Mouse (Mus musculus) forebrain, embryonic 16.5 days (tissue): ENCODE measurements at regions not wholly inside any gene's neighbourhood (a gene's known extent, or its start where the extent isn't known, plus 50 kb on each side); places are given as distances from the start of the nearest gene placed in this dataset.

ENCODE experiments used
- ATAC-seq: fragments of 200-750 bp; cut with Nextera tagmentation; 2 replicates; pipeline ENCODE4 v1.8.0; 2017; ENCODE audit warnings: mild to moderate bottlenecking, moderate library complexity
- H3K27ac ChIP-seq: fragments of 300-500 bp; sonication (generic); 2 replicates; pipeline ENCODE4 v1.5.1; 2014; ENCODE audit warnings: low read length, control low read depth
- H3K27me3 ChIP-seq: fragments of 300-500 bp; sonication (generic); replicated peaks from 2 replicates; pipeline ENCODE4 v1.6.1; 2014; ENCODE audit warnings: low read length; ENCODE audit not compliant: control insufficient read depth, insufficient read depth
- H3K36me3 ChIP-seq: fragments of 300-500 bp; sonication (generic); 2 replicates; pipeline ENCODE4 v1.6.1; 2014; ENCODE audit not compliant: control insufficient read depth, insufficient read depth
- H3K4me1 ChIP-seq: fragments of 300-500 bp; sonication (generic); replicated peaks from 2 replicates; pipeline ENCODE4 v1.6.1; 2014; ENCODE audit warnings: low read length; ENCODE audit not compliant: control insufficient read depth, insufficient read depth
- H3K4me2 ChIP-seq: fragments of 300-500 bp; sonication (generic); 2 replicates; pipeline ENCODE4 v1.6.1; 2014; ENCODE audit warnings: mild to moderate bottlenecking, low read length, control low read depth
- H3K4me3 ChIP-seq: fragments of 300-500 bp; sonication (generic); replicated peaks from 2 replicates; pipeline ENCODE4 v1.5.1; 2014; ENCODE audit warnings: mild to moderate bottlenecking, low read length, control low read depth
- H3K9ac ChIP-seq: fragments of 300-500 bp; sonication (generic); replicated peaks from 2 replicates; pipeline ENCODE4 v1.6.1; 2014; ENCODE audit warnings: low read depth, low read length, control low read depth
- H3K9me3 ChIP-seq: fragments of 300-500 bp; sonication (generic); 2 replicates; pipeline ENCODE4 v1.6.1; 2016; ENCODE audit warnings: low read length; ENCODE audit not compliant: control insufficient read depth
- WGBS: fragments of 180-500 bp; shearing (Covaris S2); extraction: QIAGEN DNeasy Blood & Tissue Kit; methylation state at CpG from one replicate; pipeline ENCODE4 v1.1.7; 2014; 5-methylcytosine and 5-hydroxymethylcytosine counted together

- Histone ChIP-seq H3K4me1 (no peaks in the 10 kb centered on the region), H3K36me3 (no peaks in the 10 kb centered on the region), H3K4me2 (no peak overlapping the region), H3K27ac (no peak overlapping the region), H3K9me3 (no peaks in the 10 kb centered on the region), H3K27me3 (no peaks in the 10 kb centered on the region), H3K4me3 (no peak overlapping the region), H3K9ac (no peak overlapping the region)
- ATAC-seq: no peak
- 52% methylated on average over 3 of the region's 3 CpGs for WGBS
These were observed 872.6 kb downstream of the Sorcs1 start for GRCm38 (mm10) chr19:49805636-49806397.
